Mouse (Mus musculus) liver, embryonic 16.5 days (tissue): ENCODE measurements at regions not wholly inside any gene's neighbourhood (a gene's known extent, or its start where the extent isn't known, plus 50 kb on each side); places are given as distances from the start of the nearest gene placed in this dataset.

ENCODE experiments used
- ATAC-seq: fragments of 200-750 bp; cut with Nextera tagmentation; 2 replicates; pipeline ENCODE4 v1.8.0; 2017; ENCODE audit warnings: low read depth, mild to moderate bottlenecking, moderate number of reproducible peaks, moderate library complexity
- H3K27ac ChIP-seq: fragments of 300-500 bp; sonication (generic); 2 replicates; pipeline ENCODE4 v1.5.1; 2014; ENCODE audit warnings: mild to moderate bottlenecking, low read length
- H3K27me3 ChIP-seq: fragments of 300-500 bp; sonication (generic); 2 replicates; pipeline ENCODE4 v1.6.1; 2014; ENCODE audit warnings: low read depth, low read length, mixed read lengths; ENCODE audit not compliant: control insufficient read depth, insufficient read depth
- H3K36me3 ChIP-seq: fragments of 300-500 bp; sonication (generic); 2 replicates; pipeline ENCODE4 v1.6.1; 2014; ENCODE audit warnings: mild to moderate bottlenecking; ENCODE audit not compliant: control insufficient read depth, insufficient read depth
- H3K4me1 ChIP-seq: fragments of 300-500 bp; sonication (generic); 2 replicates; pipeline ENCODE4 v1.6.1; 2014; ENCODE audit warnings: low read depth, low read length, mixed read lengths; ENCODE audit not compliant: control insufficient read depth
- H3K4me2 ChIP-seq: fragments of 300-500 bp; sonication (generic); 2 replicates; pipeline ENCODE4 v1.6.1; 2014; ENCODE audit warnings: low read depth, low read length, mixed read lengths
- H3K4me3 ChIP-seq: fragments of 300-500 bp; sonication (generic); 2 replicates; pipeline ENCODE4 v1.5.1; 2014; ENCODE audit warnings: low read depth, mild to moderate bottlenecking, low read length
- H3K9ac ChIP-seq: fragments of 300-500 bp; sonication (generic); 2 replicates; pipeline ENCODE4 v1.6.1; 2014; ENCODE audit warnings: low read depth, low read length
- H3K9me3 ChIP-seq: fragments of 300-500 bp; sonication (generic); replicated peaks from 2 replicates; pipeline ENCODE4 v1.6.1; 2016; ENCODE audit warnings: low read length; ENCODE audit not compliant: control insufficient read depth
- WGBS: fragments of 180-500 bp; shearing (Covaris S2); extraction: QIAGEN DNeasy Blood & Tissue Kit; methylation state at CpG from one replicate; pipeline ENCODE4 v1.1.7; 2014; ENCODE audit not compliant: insufficient replicate concordance; 5-methylcytosine and 5-hydroxymethylcytosine counted together

GRCm38 (mm10) chr2:79159336-79159735, 95.9 kb upstream of the Itga4 start:
- H3K9me3 ChIP-seq: no peaks in the 10 kb centered on the region
- no peak overlapping the region for H3K4me2 ChIP-seq
- no peak overlapping the region for H3K27ac ChIP-seq
- H3K27me3 ChIP-seq: no peaks in the 10 kb centered on the region
- no peaks in the 10 kb centered on the region for H3K36me3 ChIP-seq
- no peak overlapping the region for H3K4me3 ChIP-seq
- H3K4me1 ChIP-seq: no peaks in the 10 kb centered on the region
- 58% methylated on average over 5 of the region's 5 CpGs for WGBS
- H3K9ac ChIP-seq: no peak overlapping the region
- no peak for ATAC-seq

- WGBS: 34% methylated on average over 7 of the region's 7 CpGs
- Histone ChIP-seq H3K9me3 (no peaks in the 10 kb centered on the region), H3K4me1 (peaks cover 3% of the 10 kb centered on the region; the same call in 1 of the 2 replicates), H3K4me3 (no peak overlapping the region), H3K36me3 (no peaks in the 10 kb centered on the region), H3K4me2 (no peak overlapping the region), H3K27me3 (no peaks in the 10 kb centered on the region), H3K9ac (no peak overlapping the region), H3K27ac (no peak overlapping the region)
- ATAC-seq: peak; percentile 64
Measured at GRCm38 (mm10) chr2:79172967-79173919, 82.0 kb upstream of the Itga4 start.

- Histone ChIP-seq H3K9ac (no peak overlapping the region), H3K4me2 (no peak overlapping the region), H3K27me3 (no peaks in the 10 kb centered on the region), H3K4me3 (no peak overlapping the region), H3K4me1 (peaks cover 3% of the 10 kb centered on the region; the same call in 1 of the 2 replicates), H3K27ac (no peak overlapping the region), H3K9me3 (no peaks in the 10 kb centered on the region), H3K36me3 (no peaks in the 10 kb centered on the region)
- 81% methylated on average over 4 of the region's 4 CpGs for WGBS
- no peak for ATAC-seq
Measured at GRCm38 (mm10) chr2:79174282-79174681, 80.9 kb upstream of the Itga4 start.

- H3K4me2 ChIP-seq: no peak overlapping the region
- ATAC-seq: no peak
Measured at GRCm38 (mm10) chr2:79180782-79181181, 74.4 kb upstream of the Itga4 start.

GRCm38 (mm10) chr2:79183034-79183630, 72.1 kb upstream of the Itga4 start:
- Histone ChIP-seq H3K27ac (no peak overlapping the region), H3K27me3 (no peaks in the 10 kb centered on the region), H3K9me3 (no peaks in the 10 kb centered on the region), H3K4me3 (no peak overlapping the region), H3K36me3 (no peaks in the 10 kb centered on the region), H3K9ac (no peak overlapping the region), H3K4me1 (no peaks in the 10 kb centered on the region), H3K4me2 (no peak overlapping the region)
- 67% methylated on average over 7 of the region's 7 CpGs for WGBS
- no peak for ATAC-seq

More at GRCm38 (mm10) chr2:79180782-79181181, 74.4 kb upstream of the Itga4 start:
- no peaks in the 10 kb centered on the region for H3K4me1 ChIP-seq
- no peak overlapping the region for H3K27ac ChIP-seq
- no peak overlapping the region for H3K4me3 ChIP-seq
- 47% methylated on average over 7 of the region's 7 CpGs for WGBS
- H3K36me3 ChIP-seq: no peaks in the 10 kb centered on the region
- no peaks in the 10 kb centered on the region for H3K9me3 ChIP-seq
- no peak overlapping the region for H3K9ac ChIP-seq
- H3K27me3 ChIP-seq: no peaks in the 10 kb centered on the region

GRCm38 (mm10) chr2:79185234-79186101, 69.8 kb upstream of the Itga4 start:
- no peaks in the 10 kb centered on the region for H3K36me3 ChIP-seq
- ATAC-seq: no peak
- no peaks in the 10 kb centered on the region for H3K27me3 ChIP-seq
- H3K9ac ChIP-seq: no peak overlapping the region
- H3K4me2 ChIP-seq: no peak overlapping the region
- no peak overlapping the region for H3K4me3 ChIP-seq
- no peaks in the 10 kb centered on the region for H3K4me1 ChIP-seq
- no peaks in the 10 kb centered on the region for H3K9me3 ChIP-seq
- H3K27ac ChIP-seq: no peak overlapping the region
- WGBS: 79% methylated on average over 11 of the region's 11 CpGs

GRCm38 (mm10) chr2:79186878-79187277, 68.3 kb upstream of the Itga4 start:
- H3K9ac ChIP-seq: no peak overlapping the region
- no peak overlapping the region for H3K4me3 ChIP-seq
- H3K4me2 ChIP-seq: no peak overlapping the region
- H3K4me1 ChIP-seq: no peaks in the 10 kb centered on the region
- WGBS: 80% methylated on average over 7 of the region's 7 CpGs
- H3K9me3 ChIP-seq: no peaks in the 10 kb centered on the region
- H3K27ac ChIP-seq: no peak overlapping the region
- ATAC-seq: no peak
- no peaks in the 10 kb centered on the region for H3K36me3 ChIP-seq
- H3K27me3 ChIP-seq: no peaks in the 10 kb centered on the region

- H3K4me1 ChIP-seq: no peaks in the 10 kb centered on the region
- WGBS: 73% methylated on average over 6 of the region's 6 CpGs
- no peak overlapping the region for H3K4me3 ChIP-seq
- no peaks in the 10 kb centered on the region for H3K27me3 ChIP-seq
- H3K9me3 ChIP-seq: no peaks in the 10 kb centered on the region
- no peak overlapping the region for H3K9ac ChIP-seq
- ATAC-seq: no peak
- H3K36me3 ChIP-seq: no peaks in the 10 kb centered on the region
- H3K4me2 ChIP-seq: no peak overlapping the region
- H3K27ac ChIP-seq: no peak overlapping the region
Measured at GRCm38 (mm10) chr2:79188511-79189193, 66.6 kb upstream of the Itga4 start.
